Mouse (Mus musculus): Measurements from ENCODE around the gene Clec9a. TPM values are rescaled to one million over a fixed set of nuclear protein-coding genes. Genes with fewer than 3 reads are reported as not detected.
A peak's percentile ranks its signal among the peaks of the same experiment; 100 is the strongest.

The Clec9a gene
- total RNA-seq (2021) = not detected
- long read RNA-seq, experiment 1 = 0 reads
- long read RNA-seq, experiment 2 = 0 reads

GRCm38 (mm10) chr6:129408562-129408961 lies at the start of gene Clec9a:
Clec9a (plus strand) TSS chr6:129408862.
- no peak for DNase-seq (ENCODE audit: low spot score in 2 of 2)

GRCm38 (mm10) chr6:129359515-129359914 lies 49.1 kb upstream of the Clec9a start:
- no peak for DNase-seq (ENCODE audit: low spot score in 2 of 2)

GRCm38 (mm10) chr6:129363942-129364341 lies 44.7 kb upstream of the Clec9a start:
- DNase-seq (ENCODE audit: low spot score in 2 of 2) = no peak

GRCm38 (mm10) chr6:129365959-129366359 lies 42.7 kb upstream of the Clec9a start:
- DNase-seq (ENCODE audit: low spot score in 2 of 2) = peak; percentile 23 to 54

GRCm38 (mm10) chr6:129369374-129370132 lies 39.1 kb upstream of the Clec9a start:
- DNase-seq (ENCODE audit: low spot score in 2 of 2) = no peak

- no peak for DNase-seq (ENCODE audit: low spot score in 2 of 2)
Measured at GRCm38 (mm10) chr6:129374937-129375471, 33.7 kb upstream of the Clec9a start.

- DNase-seq (ENCODE audit: low spot score in 2 of 2) = no peak
Measured at GRCm38 (mm10) chr6:129380454-129380853, 28.2 kb upstream of the Clec9a start.

GRCm38 (mm10) chr6:129381736-129382135 lies 26.9 kb upstream of the Clec9a start:
- no peak for DNase-seq (ENCODE audit: low spot score in 2 of 2)

GRCm38 (mm10) chr6:129383466-129383865 lies 25.2 kb upstream of the Clec9a start:
- DNase-seq (ENCODE audit: low spot score in 2 of 2) = no peak

- no peak for DNase-seq (ENCODE audit: low spot score in 2 of 2)
Measured at GRCm38 (mm10) chr6:129385000-129385399, 23.7 kb upstream of the Clec9a start.

- DNase-seq (ENCODE audit: low spot score in 2 of 2) = no peak
Measured at GRCm38 (mm10) chr6:129385774-129386173, 22.9 kb upstream of the Clec9a start, which contains the start of gene Clec12b. Clec12b (minus strand) TSS chr6:129385874.

GRCm38 (mm10) chr6:129393087-129393720 lies 15.5 kb upstream of the Clec9a start:
- DNase-seq (ENCODE audit: low spot score in 2 of 2) = no peak

GRCm38 (mm10) chr6:129393732-129394131 lies 14.9 kb upstream of the Clec9a start:
- no peak for DNase-seq (ENCODE audit: low spot score in 2 of 2)

GRCm38 (mm10) chr6:129396997-129397396 lies 11.7 kb upstream of the Clec9a start, which contains the start of gene Clec1b:
Clec1b (plus strand) TSS chr6:129397297.
- DNase-seq (ENCODE audit: low spot score in 2 of 2) = no peak

- DNase-seq (ENCODE audit: low spot score in 2 of 2) = no peak
Measured at GRCm38 (mm10) chr6:129399945-129400344, 8.7 kb upstream of the Clec9a start.

- no peak for DNase-seq (ENCODE audit: low spot score in 2 of 2)
Measured at GRCm38 (mm10) chr6:129402404-129402803, 6.3 kb upstream of the Clec9a start.

GRCm38 (mm10) chr6:129403391-129403790 lies 5.3 kb upstream of the Clec9a start:
- DNase-seq (ENCODE audit: low spot score in 2 of 2) = no peak

- DNase-seq (ENCODE audit: low spot score in 2 of 2) = no peak
Measured at GRCm38 (mm10) chr6:129405999-129406398, 2.7 kb upstream of the Clec9a start.

- no peak for DNase-seq (ENCODE audit: low spot score in 2 of 2)
Measured at GRCm38 (mm10) chr6:129407324-129407723, 1.3 kb upstream of the Clec9a start.

GRCm38 (mm10) chr6:129414177-129414576 lies 5.5 kb downstream of the Clec9a start:
- DNase-seq (ENCODE audit: low spot score in 2 of 2) = no peak

- DNase-seq (ENCODE audit: low spot score in 2 of 2) = no peak
Measured at GRCm38 (mm10) chr6:129422311-129422710, 13.6 kb downstream of the Clec9a start.

All from left cerebral cortex, adult 18-20 months (tissue).